Mouse (Mus musculus): ENCODE data around the gene Mfsd10.
"Not testable (repeated sequence)": the region's sequence is repeated elsewhere in the genome, so short reads cannot be mapped to it uniquely, and the experiment has no call there.

The Mfsd10 gene

DNA sequence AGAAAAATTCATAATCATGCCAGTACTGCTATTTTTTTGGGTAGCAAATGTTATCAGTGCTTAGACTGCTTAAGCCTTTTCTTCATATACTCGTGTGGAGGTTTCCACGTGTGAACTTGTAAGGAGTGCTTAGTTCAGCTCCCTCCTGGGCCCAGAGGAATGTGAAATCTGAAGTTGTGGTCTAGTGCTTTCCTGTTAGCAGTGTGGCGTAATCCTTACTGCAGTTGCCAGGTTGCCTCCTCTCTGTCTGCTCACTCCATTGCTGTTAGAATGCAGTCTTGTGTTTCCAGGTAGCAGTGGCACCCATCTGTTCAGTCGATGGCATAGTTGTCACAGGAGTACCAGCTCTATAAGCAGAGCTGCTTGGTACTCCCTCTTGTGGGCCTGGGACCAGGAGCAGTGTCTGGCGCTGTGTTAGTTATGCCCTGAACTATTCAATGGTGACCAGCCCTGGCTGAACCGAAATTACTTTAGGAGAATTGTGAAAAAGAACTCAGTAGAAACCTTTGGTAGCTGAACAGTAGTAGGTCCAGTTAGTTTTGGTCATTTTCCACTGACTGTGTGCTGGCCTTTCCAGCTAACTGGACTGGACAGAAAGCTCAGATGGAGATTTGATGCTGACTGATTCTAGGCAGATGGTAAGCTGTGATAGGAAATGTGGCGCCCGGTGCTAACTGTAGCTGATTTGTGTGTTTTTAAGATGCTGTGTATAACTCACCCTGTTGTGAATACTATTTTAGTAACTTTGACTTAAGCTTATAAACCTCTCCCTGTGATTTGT, 29.7 kb downstream of the Mfsd10 start:
- no peak for DNase-seq (ENCODE audit: low read depth, low spot score)

DNA sequence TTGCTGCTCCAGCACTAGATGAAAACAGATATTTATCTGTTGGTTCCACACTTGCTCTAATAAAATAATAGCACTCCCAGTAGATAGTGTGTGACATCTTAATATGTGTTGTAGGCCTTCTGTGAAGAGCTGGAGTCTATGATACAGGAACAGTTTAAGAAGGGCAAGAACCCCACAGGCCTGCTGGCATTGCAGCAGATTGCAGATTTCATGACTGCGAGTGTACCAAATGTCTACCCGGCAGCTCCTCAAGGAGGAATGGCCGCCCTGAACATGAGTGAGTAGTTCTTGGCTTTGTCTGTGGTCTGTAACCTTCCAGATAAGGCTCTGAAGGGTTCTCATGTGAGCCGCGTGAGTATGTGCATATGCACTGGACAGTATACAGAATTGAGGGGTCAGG, 32.4 kb downstream of the Mfsd10 start:
- DNase-seq (ENCODE audit: low read depth, low spot score), result no peak

DNA sequence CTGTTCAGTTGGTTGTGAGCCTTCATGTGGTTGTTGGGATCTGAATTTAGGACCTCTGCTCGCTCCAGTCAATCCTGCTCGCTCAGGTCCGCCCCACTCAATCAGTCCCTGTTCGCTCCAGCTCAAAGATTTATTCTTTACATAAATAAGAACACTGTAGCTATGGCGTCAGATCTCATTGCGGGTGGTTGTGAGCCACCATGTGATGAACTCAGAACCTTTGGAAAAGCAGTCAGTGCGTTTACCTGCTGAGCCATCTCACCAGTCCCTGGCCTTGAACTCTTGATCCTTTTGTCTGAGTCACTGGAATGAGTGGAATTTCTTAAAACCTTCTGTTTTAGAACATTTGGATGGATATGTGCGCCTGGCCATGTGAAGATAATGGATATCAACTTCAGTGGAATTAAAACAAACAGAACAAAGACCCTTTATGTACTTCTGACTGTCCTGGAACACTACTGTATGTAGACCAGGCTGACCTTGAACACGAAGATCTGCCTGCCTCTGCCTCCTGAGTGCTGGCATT, 43.7 kb downstream of the Mfsd10 start:
- no peak for DNase-seq (ENCODE audit: low read depth, low spot score)

DNA sequence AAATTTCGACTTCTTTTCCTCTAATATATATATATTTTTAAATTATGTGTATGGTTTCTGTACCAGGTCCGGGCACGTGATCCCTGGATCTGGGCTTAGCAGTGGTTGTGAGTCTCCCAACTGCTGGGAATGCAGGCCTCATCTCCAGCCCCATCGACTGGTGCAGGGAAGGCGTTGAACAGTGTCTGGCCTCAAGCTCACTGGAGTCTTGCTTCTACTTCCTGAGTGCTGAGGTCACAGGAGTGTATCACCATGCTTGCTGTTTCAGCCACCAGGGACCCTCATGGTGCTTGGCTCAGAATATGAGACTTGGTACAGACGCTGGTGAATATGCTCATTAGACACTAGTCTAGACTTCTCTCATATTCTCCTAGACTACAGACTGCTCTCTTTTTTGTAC, 44.3 kb downstream of the Mfsd10 start:
- DNase-seq (ENCODE audit: low read depth, low spot score), result no peak

DNA sequence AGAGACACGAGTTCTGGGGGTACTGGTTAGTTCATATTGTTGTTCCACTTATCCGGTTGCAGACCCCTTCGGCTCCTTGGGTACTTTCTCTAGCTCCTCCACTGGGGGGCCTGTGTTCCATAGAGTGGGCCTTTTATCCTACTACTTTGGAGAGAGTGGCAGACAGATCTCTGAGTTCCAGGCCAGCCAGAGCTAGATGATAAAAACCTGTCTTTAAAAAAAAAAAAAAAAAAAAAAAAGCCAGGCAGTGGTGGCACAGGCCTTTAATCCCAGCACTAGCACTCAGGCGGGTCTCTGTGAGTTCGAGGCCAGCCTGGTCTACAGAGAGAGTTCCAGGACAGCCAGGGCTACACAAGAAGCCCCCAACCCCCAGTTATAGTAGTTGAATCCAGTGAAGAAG, 44.8 kb downstream of the Mfsd10 start:
- not testable (repeated sequence) for DNase-seq (ENCODE audit: low read depth, low spot score)

DNA sequence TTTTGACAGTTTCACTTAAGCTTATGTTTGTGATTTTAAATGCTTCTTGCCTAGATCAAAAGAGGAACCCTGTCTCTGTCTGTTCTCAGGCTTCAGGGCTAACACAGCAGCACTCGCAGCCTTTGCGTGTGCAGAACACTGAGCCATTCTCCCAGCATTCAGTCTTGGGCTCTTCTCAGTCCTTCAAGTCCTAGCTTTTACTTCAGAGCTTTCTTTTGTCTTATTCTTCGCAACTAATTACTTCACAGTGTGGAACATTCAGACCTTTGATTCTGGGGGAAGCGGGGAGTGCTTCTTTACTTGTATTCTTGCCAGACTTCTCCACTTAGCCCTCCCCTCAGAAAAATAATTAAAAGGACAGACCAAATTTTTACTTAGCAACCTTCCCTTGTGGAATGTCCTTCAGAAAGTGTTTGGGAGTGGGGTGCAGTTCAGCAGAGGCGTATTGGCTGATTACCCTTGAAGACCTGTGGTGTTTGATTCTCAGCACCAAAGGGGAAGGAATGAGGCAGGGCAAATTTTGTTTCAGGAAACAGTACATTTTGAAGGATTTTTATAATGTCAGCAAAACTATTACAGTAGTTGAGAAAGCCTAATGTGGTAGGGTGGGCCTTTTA, 45.5 kb downstream of the Mfsd10 start:
- no peak for DNase-seq (ENCODE audit: low read depth, low spot score)

DNA sequence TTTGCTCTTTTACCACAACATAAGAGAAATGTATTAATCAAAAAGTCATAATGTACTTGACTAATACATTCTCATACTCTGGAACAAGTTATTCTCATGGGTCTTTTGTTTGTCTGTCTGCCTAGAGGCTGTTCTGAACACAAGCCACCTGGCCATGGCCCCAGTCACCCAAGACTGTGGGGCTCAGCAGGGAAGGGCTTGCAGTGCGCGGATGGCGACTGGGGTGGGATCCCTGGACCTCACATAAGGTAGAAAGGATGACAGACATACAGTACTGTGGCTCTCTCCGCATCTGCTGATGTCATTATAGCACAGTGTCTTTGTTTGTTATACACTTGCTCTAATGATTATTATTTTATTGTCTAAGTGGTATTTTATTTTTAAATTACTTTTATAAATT, 46.3 kb downstream of the Mfsd10 start:
- DNase-seq (ENCODE audit: low read depth, low spot score), result no peak

DNA sequence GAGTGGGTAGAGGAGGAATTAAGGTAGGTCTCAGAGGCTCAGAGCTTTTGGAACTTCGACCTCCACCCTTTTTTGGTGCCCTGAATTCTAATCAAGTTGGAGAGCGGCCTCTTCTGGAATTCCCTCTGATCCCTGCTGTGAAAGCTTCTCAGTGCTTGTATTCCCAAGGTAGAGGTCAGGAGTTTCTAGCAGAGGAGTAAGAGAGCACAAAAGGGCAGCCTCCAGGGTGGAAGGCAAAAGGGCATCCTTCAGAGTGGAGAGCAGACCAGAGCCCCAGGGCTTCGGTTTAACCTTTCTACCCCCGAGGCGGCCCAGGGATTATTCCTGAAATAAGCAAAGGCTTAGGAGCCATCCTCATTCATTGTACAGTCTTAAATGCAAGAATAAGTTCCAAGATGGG, 47.0 kb downstream of the Mfsd10 start:
- no peak for DNase-seq (ENCODE audit: low read depth, low spot score)

DNA sequence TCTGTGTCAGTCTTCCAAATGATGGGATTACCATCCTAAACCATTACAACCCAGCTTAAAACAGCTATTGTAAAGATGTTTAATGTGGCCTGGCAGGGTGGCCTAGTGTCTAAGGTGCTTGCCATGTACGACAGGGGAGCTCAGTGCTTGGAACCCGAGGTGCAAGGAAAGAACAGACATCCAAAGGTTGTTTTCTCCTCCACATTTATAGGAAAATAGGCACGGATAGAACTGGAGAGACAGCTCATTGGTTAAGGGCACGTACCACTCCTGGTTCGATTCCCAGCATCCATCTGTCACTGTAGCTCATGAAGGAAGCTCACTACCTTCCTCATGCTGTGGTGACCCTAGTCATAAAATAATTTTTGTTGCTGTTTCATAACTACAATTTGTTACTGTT, 49.1 kb downstream of the Mfsd10 start:
- DNase-seq (ENCODE audit: low read depth, low spot score), result no peak

DNA sequence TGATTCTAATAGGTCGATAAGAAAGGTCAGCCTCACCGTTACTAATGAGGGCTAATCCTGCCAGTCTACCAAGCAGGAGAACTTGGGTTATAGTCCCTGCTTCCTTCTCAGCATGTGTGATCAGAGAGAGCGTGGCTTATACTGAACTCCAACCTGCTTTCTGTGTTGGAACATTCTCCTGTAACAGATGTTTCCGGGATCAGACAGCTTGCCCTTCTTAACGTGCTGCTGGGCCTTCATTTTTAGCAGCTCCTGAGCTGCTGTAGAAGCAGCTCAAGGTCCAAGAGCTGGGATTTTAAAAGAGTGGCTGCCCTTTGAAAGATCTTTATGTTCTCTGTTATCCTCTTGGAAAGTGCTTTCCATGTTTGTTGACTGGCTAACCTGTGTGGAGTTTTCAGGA, 51.8 kb downstream of the Mfsd10 start:
- no peak for DNase-seq (ENCODE audit: low read depth, low spot score)

Measured in retina, adult 2 months (tissue).